Mouse (Mus musculus): ENCODE results near the gene Ly6g6e.
A peak's percentile ranks its signal among the peaks of the same experiment; 100 is the strongest.
"Not testable (repeated sequence)": the region's sequence is repeated elsewhere in the genome, so short reads cannot be mapped to it uniquely, and the experiment has no call there.

Gene Ly6g6e

GRCm38 (mm10) chr17:35101161-35101560, 24.5 kb downstream of the Ly6g6e start:
- no peak for DNase-seq (ENCODE audit: low read depth, low spot score)

GRCm38 (mm10) chr17:35102299-35102698, 25.6 kb downstream of the Ly6g6e start:
- no peak for DNase-seq (ENCODE audit: low read depth, low spot score)

- no peak for DNase-seq (ENCODE audit: low read depth, low spot score)
Observed at GRCm38 (mm10) chr17:35103221-35103690, 26.6 kb downstream of the Ly6g6e start.

- no peak for DNase-seq (ENCODE audit: low read depth, low spot score)
Observed at GRCm38 (mm10) chr17:35104079-35104478, 27.4 kb downstream of the Ly6g6e start.

GRCm38 (mm10) chr17:35104754-35105153, 28.1 kb downstream of the Ly6g6e start:
- no peak for DNase-seq (ENCODE audit: low read depth, low spot score)

GRCm38 (mm10) chr17:35105740-35106389, 29.2 kb downstream of the Ly6g6e start:
- DNase-seq (ENCODE audit: low read depth, low spot score), result peak; percentile 58

- no peak for DNase-seq (ENCODE audit: low read depth, low spot score)
Observed at GRCm38 (mm10) chr17:35106522-35106921, 29.8 kb downstream of the Ly6g6e start.

GRCm38 (mm10) chr17:35108097-35108496, 31.4 kb downstream of the Ly6g6e start, which contains the start of gene Ly6g5c:
TSS of gene Ly6g5c (plus strand) at chr17:35108279.
- no peak for DNase-seq (ENCODE audit: low read depth, low spot score)

- no peak for DNase-seq (ENCODE audit: low read depth, low spot score)
Observed at GRCm38 (mm10) chr17:35111774-35112173, 35.1 kb downstream of the Ly6g6e start.

- peak; percentile 40 for DNase-seq (ENCODE audit: low read depth, low spot score)
Observed at GRCm38 (mm10) chr17:35115046-35116019, 38.6 kb downstream of the Ly6g6e start, which contains the start of gene Ly6g5b. TSS of gene Ly6g5b (minus strand) at chr17:35115428.

GRCm38 (mm10) chr17:35120745-35121142, 44.0 kb downstream of the Ly6g6e start:
- DNase-seq (ENCODE audit: low read depth, low spot score), result no peak

- DNase-seq (ENCODE audit: low read depth, low spot score), result peak; percentile 99
Observed at GRCm38 (mm10) chr17:35121143-35121799, 44.6 kb downstream of the Ly6g6e start, which contains the start of gene Gpank1. TSS of gene Gpank1 (plus strand) at chr17:35121455.

GRCm38 (mm10) chr17:35121871-35122303, 45.2 kb downstream of the Ly6g6e start, which contains the start of gene Csnk2b:
TSS of gene Csnk2b (minus strand) at chr17:35122053.
- peak; percentile 83 for DNase-seq (ENCODE audit: low read depth, low spot score)

GRCm38 (mm10) chr17:35123287-35123686, 46.6 kb downstream of the Ly6g6e start:
- DNase-seq (ENCODE audit: low read depth, low spot score), result not testable (repeated sequence)

GRCm38 (mm10) chr17:35124261-35124896, 47.7 kb downstream of the Ly6g6e start:
- not testable (repeated sequence) for DNase-seq (ENCODE audit: low read depth, low spot score)

GRCm38 (mm10) chr17:35125081-35125480, 48.4 kb downstream of the Ly6g6e start:
- peak; percentile 29 for DNase-seq (ENCODE audit: low read depth, low spot score)

- DNase-seq (ENCODE audit: low read depth, low spot score), result peak; percentile 27
Observed at GRCm38 (mm10) chr17:35125578-35125977, 48.9 kb downstream of the Ly6g6e start.

- peak; percentile 87 for DNase-seq (ENCODE audit: low read depth, low spot score)
Observed at GRCm38 (mm10) chr17:35126206-35126611, 49.5 kb downstream of the Ly6g6e start, which contains the start of gene D17H6S53E. TSS of gene D17H6S53E (plus strand) at chr17:35126373.

GRCm38 (mm10) chr17:35127017-35127416, 50.3 kb downstream of the Ly6g6e start:
- DNase-seq (ENCODE audit: low read depth, low spot score), result no peak

Measured in A20 (cell line).